Mouse (Mus musculus): Measurements from ENCODE around the gene Syne1.

GRCm38 (mm10) chr10:5480552-5481550 is 70.4 kb downstream of the Syne1 start:
- TF ChIP-seq POLR2A (IDR thresholded peaks at IDR 0.05; ENCODE audit: insufficient read depth, low read depth, low read length) (no peak), CTCF (IDR thresholded peaks at IDR 0.05) (no peak; the same call in 1 of the 2 replicates), EP300 (IDR thresholded peaks at IDR 0.05; ENCODE audit: insufficient read depth, low read depth, low read length) (no peak)
